Mouse (Mus musculus) CH12.LX (cell line): ENCODE data around the gene Mapk8. TPM values are rescaled to one million over a fixed set of nuclear protein-coding genes. Genes with fewer than 3 reads are reported as not detected.

Source experiments
- DNase-seq: peaks from one replicate; pipeline ENCODE4 v3.0.0-alpha.2; 2013; ENCODE audit errors: extremely low read depth
- H3K27ac ChIP-seq: 2 replicates; pipeline ENCODE4 v1.5.1; 2012; ENCODE audit warnings: low read depth, mild to moderate bottlenecking, control low read depth, moderate library complexity; ENCODE audit not compliant: insufficient read depth
- H3K27me3 ChIP-seq: replicated peaks from 2 replicates; pipeline ENCODE3; 2012; ENCODE audit warnings: inconsistent platforms
- H3K36me3 ChIP-seq, 2 experiments: replicated peaks in 1 of 2; 2 replicates each; pipeline versions ENCODE3 to v1.6.1; 2012; ENCODE audit warnings: inconsistent platforms in 1 of 2, low read length in 1 of 2, mild to moderate bottlenecking in 1 of 2, mixed read lengths in 1 of 2, moderate library complexity in 1 of 2; ENCODE audit not compliant: control insufficient read depth in 1 of 2, insufficient read depth in 1 of 2
- H3K4me1 ChIP-seq, 2 experiments: 2 replicates each; pipeline ENCODE4 v1.6.1; 2012; ENCODE audit warnings: inconsistent platforms in 1 of 2, moderate library complexity in 1 of 2; ENCODE audit not compliant: insufficient read depth in 2 of 2, control insufficient read depth in 1 of 2
- H3K4me2 ChIP-seq: 2 replicates; pipeline ENCODE4 v1.6.1; 2012; ENCODE audit warnings: low read depth, mild to moderate bottlenecking, control low read depth; ENCODE audit not compliant: poor library complexity, insufficient read depth, severe bottlenecking
- H3K4me3 ChIP-seq, 3 experiments: fragments of 150-350 bp in 1 of 3; sonication (generic) in 1 of 3; replicated peaks in 1 of 3; 2 replicates each; pipeline versions ENCODE3 to v1.5.1; 2011 to 2012; ENCODE audit warnings: low read depth in 2 of 3, low read length in 2 of 3, mild to moderate bottlenecking in 2 of 3, moderate library complexity in 2 of 3, control low read depth in 1 of 3, improper control_type of control experiment in 1 of 3, inconsistent platforms in 1 of 3, mixed read lengths in 1 of 3; ENCODE audit not compliant: poor library complexity in 1 of 3
- H3K79me2 ChIP-seq: replicated peaks from 2 replicates; pipeline ENCODE4 v1.6.1; 2012; ENCODE audit warnings: mild to moderate bottlenecking, moderate library complexity; ENCODE audit not compliant: control insufficient read depth, poor library complexity, insufficient read depth, severe bottlenecking; ENCODE audit errors: extremely low read depth
- H3K9ac ChIP-seq: 2 replicates; pipeline ENCODE4 v1.6.1; 2012; ENCODE audit warnings: low read depth, mild to moderate bottlenecking, control low read depth, moderate library complexity; ENCODE audit not compliant: insufficient read depth
- H3K9me3 ChIP-seq: replicated peaks from 2 replicates; pipeline ENCODE3; 2012; ENCODE audit warnings: low read length, inconsistent platforms, mixed read lengths
- BHLHE40 ChIP-seq: IDR thresholded peaks from 2 replicates; pipeline ENCODE4 v1.6.1; 2011; ENCODE audit warnings: mild to moderate bottlenecking, low read depth, low read length, improper control_type of control experiment
- CHD1 ChIP-seq: IDR thresholded peaks from 2 replicates; pipeline ENCODE4 v1.6.1; 2012; ENCODE audit warnings: low read depth, low read length, improper control_type of control experiment, inconsistent platforms
- CTCF ChIP-seq, 2 experiments: IDR thresholded peaks in 1 of 2; conservative IDR thresholded peaks in 1 of 2; 2 replicates each; pipeline ENCODE4 v1.5.1; 2011 to 2012; ENCODE audit warnings: low read depth in 2 of 2, low read length in 2 of 2, improper control_type of control experiment in 1 of 2, inconsistent platforms in 1 of 2, mild to moderate bottlenecking in 1 of 2, moderate library complexity in 1 of 2
- E2F4 ChIP-seq: IDR thresholded peaks from 2 replicates; pipeline ENCODE4 v1.6.1; 2011; ENCODE audit warnings: low read depth, low read length, improper control_type of control experiment; ENCODE audit not compliant: insufficient replicate concordance
- KAT2A ChIP-seq: IDR thresholded peaks from 2 replicates; pipeline ENCODE4 v1.6.1; 2012; ENCODE audit warnings: low read length, improper control_type of control experiment, inconsistent platforms; ENCODE audit not compliant: insufficient replicate concordance
- MAFK ChIP-seq: IDR thresholded peaks from 2 replicates; pipeline ENCODE4 v1.6.1; 2011; ENCODE audit warnings: low read length, improper control_type of control experiment; ENCODE audit not compliant: insufficient replicate concordance
- MAZ ChIP-seq: IDR thresholded peaks from 2 replicates; pipeline ENCODE4 v1.6.1; 2012; ENCODE audit warnings: low read depth, mild to moderate bottlenecking, inconsistent platforms, low read length, improper control_type of control experiment, moderate library complexity
- MEF2A ChIP-seq: IDR thresholded peaks from 2 replicates; pipeline ENCODE4 v1.6.1; 2014; ENCODE audit warnings: low read depth, mild to moderate bottlenecking, inconsistent platforms, low read length, improper control_type of control experiment, borderline replicate concordance
- NELFE ChIP-seq: IDR thresholded peaks from 2 replicates; pipeline ENCODE4 v1.6.1; 2011; ENCODE audit warnings: low read depth, low read length, improper control_type of control experiment
- PAX5 ChIP-seq: IDR thresholded peaks from 2 replicates; pipeline ENCODE4 v1.6.1; 2012; ENCODE audit warnings: low read length, inconsistent platforms, mixed read lengths
- POLR2A ChIP-seq: IDR thresholded peaks from 2 replicates; pipeline ENCODE4 v1.6.1; 2011; ENCODE audit warnings: low read depth, mild to moderate bottlenecking, improper control_type of control experiment, low read length
- RAD21 ChIP-seq: IDR thresholded peaks from 2 replicates; pipeline ENCODE4 v1.6.1; 2011; ENCODE audit warnings: low read depth, mild to moderate bottlenecking, low read length, improper control_type of control experiment, moderate library complexity
- TBP ChIP-seq: conservative IDR thresholded peaks from 2 replicates; pipeline ENCODE4 v1.6.1; 2011; ENCODE audit warnings: low read depth, low read length, improper control_type of control experiment
- TCF12 ChIP-seq: IDR thresholded peaks from 2 replicates; pipeline ENCODE4 v1.6.1; 2014; ENCODE audit warnings: low read depth, mild to moderate bottlenecking, inconsistent platforms, low read length, improper control_type of control experiment
- UBTF ChIP-seq: IDR thresholded peaks from 2 replicates; pipeline ENCODE4 v1.6.1; 2012; ENCODE audit warnings: low read depth, mild to moderate bottlenecking, inconsistent platforms, low read length, improper control_type of control experiment, moderate library complexity
- ZC3H11A ChIP-seq: IDR thresholded peaks from 2 replicates; pipeline ENCODE4 v1.6.1; 2012; ENCODE audit warnings: low read depth, mild to moderate bottlenecking, inconsistent platforms, low read length, improper control_type of control experiment
- ZKSCAN1 ChIP-seq: IDR thresholded peaks from 2 replicates; pipeline ENCODE4 v1.6.1; 2012; ENCODE audit warnings: low read depth, inconsistent platforms, low read length, improper control_type of control experiment, borderline replicate concordance
- ZMIZ1 ChIP-seq: IDR thresholded peaks from 2 replicates; pipeline ENCODE4 v1.6.1; 2012; ENCODE audit warnings: low read depth, mild to moderate bottlenecking, inconsistent platforms, low read length, improper control_type of control experiment
- dilution Hi-C: fragments of 300-500 bp; cut with MboI; formaldehyde crosslinking; loops from 2 replicates; pipeline ENCODE4 v1.14.3; 2020; ENCODE audit warnings: low sequenced_read_pairs; ENCODE audit not compliant: extremely low pct_unique_long_range_greater_than_20kb, extremely low pct_ligation_motif_present
- in situ Hi-C: fragments of 300-500 bp; cut with MboI; formaldehyde crosslinking; loops from 3 replicates; pipeline ENCODE4 v1.14.3; 2019; ENCODE audit warnings: low sequenced_read_pairs, low pct_ligation_motif_present, low pct_unique_long_range_greater_than_20kb, mixed read lengths
- polyA plus RNA-seq: library from polyadenylated mRNA; unstranded; fragments of >175 nt; gene quantifications from 2 replicates; pipeline ENCODE4 v1.2.1, GENCODE M21; 2012; ENCODE audit warnings: low read depth; ENCODE audit not compliant: insufficient read length
- total RNA-seq, 2 experiments: library from RNA; depleted of rRNA; stranded (reverse); fragments of 300-350 nt in 1 of 2; fragments of >200 nt in 1 of 2; gene quantifications; 2 replicates each; pipeline ENCODE4 v1.2.3; 2012 to 2014

Mapk8 gene
- total and polyA plus RNA-seq, 3 experiments = 9.1 to 33.4 (median 21.9) TPM

GRCm38 (mm10) chr14:33357600-33358368, 89.2 kb downstream of the Mapk8 start:
- in situ Hi-C loops (no loop called here), dilution Hi-C loops (no loop called here)
- Histone ChIP-seq H3K9me3 (no peaks in the 10 kb centered on the region), H3K4me1 (peaks cover 4 to 9% of the 10 kb centered on the region in 2 experiments; a peak in 2 of 4 replicates), H3K27me3 (peaks cover 27% of the 10 kb centered on the region), H3K9ac (no peak overlapping the region), H3K4me2 (no peak overlapping the region), H3K79me2 (no peaks in the 10 kb centered on the region), H3K27ac (no peak overlapping the region), H3K4me3 (no peak overlapping the region), H3K36me3 (no peaks in the 10 kb centered on the region)
- DNase-seq = no peak
- TF ChIP-seq ZKSCAN1 (no peak), TBP (no peak)

- DNase-seq = no peak
- H3K4me1 ChIP-seq = peaks cover 4 to 6% of the 10 kb centered on the region in 2 experiments; a peak in 2 of 4 replicates
- H3K9me3 ChIP-seq = no peaks in the 10 kb centered on the region
- no peak for TF ChIP-seq UBTF
- no peak for TF ChIP-seq E2F4
- no peak for TF ChIP-seq TCF12
- TF ChIP-seq CTCF (conservative IDR thresholded peaks at IDR 0.05 in 1 of 2, IDR thresholded peaks at IDR 0.05 in 1 of 2; ENCODE audit: low read depth in 2 of 2, low read length in 2 of 2) = no peak
- no peak for TF ChIP-seq PAX5
- TF ChIP-seq RAD21 = no peak
- TF ChIP-seq KAT2A = no peak
- TF ChIP-seq MAFK = no peak
- TF ChIP-seq MAZ = no peak
- TF ChIP-seq TBP = no peak
- no peak overlapping the region for H3K9ac ChIP-seq
- H3K36me3 ChIP-seq = no peaks in the 10 kb centered on the region
- peaks cover 11% of the 10 kb centered on the region for H3K27me3 ChIP-seq
- no peaks in the 10 kb centered on the region for H3K79me2 ChIP-seq
- no peak overlapping the region for H3K4me2 ChIP-seq
- H3K4me3 ChIP-seq = no peak overlapping the region
- H3K27ac ChIP-seq = no peak overlapping the region
- dilution Hi-C loops = no loop called here
- in situ Hi-C loops = no loop called here
Measured at GRCm38 (mm10) chr14:33355276-33355675, 91.7 kb downstream of the Mapk8 start.

- in situ Hi-C loops = no loop called here
- H3K27ac ChIP-seq = no peak overlapping the region
- peaks cover 2% of the 10 kb centered on the region for H3K27me3 ChIP-seq
- no peak overlapping the region for H3K4me3 ChIP-seq
- no peaks in the 10 kb centered on the region for H3K9me3 ChIP-seq
- no peak overlapping the region for H3K9ac ChIP-seq
- no peak overlapping the region for H3K4me2 ChIP-seq
- peaks cover 3 to 8% of the 10 kb centered on the region in 2 experiments; a peak in 2 of 4 replicates for H3K4me1 ChIP-seq
- H3K36me3 ChIP-seq = no peaks in the 10 kb centered on the region
- no peaks in the 10 kb centered on the region for H3K79me2 ChIP-seq
- TF ChIP-seq ZMIZ1 (no peak), MAFK (no peak), BHLHE40 (no peak), NELFE (no peak), ZC3H11A (no peak), CHD1 (no peak), POLR2A (no peak), MEF2A (no peak), ZKSCAN1 (no peak)
- dilution Hi-C loops = no loop called here
- DNase-seq = no peak
Measured at GRCm38 (mm10) chr14:33352890-33353289, 94.1 kb downstream of the Mapk8 start.
